Mouse (Mus musculus) megakaryocyte, embryonic 14.5 days (primary cell): ENCODE measurements at regions not wholly inside any gene's neighbourhood (a gene's known extent, or its start where the extent isn't known, plus 50 kb on each side); places are given as distances from the start of the nearest gene placed in this dataset.
A peak's percentile ranks its signal among the peaks of the same experiment; 100 is the strongest.
"Not testable (repeated sequence)": the region's sequence is repeated elsewhere in the genome, so short reads cannot be mapped to it uniquely, and the experiment has no call there.

Experiments
- H3K27me3 ChIP-seq: replicated peaks from 2 replicates; pipeline ENCODE3; 2012; ENCODE audit warnings: inconsistent platforms
- H3K36me3 ChIP-seq: replicated peaks from 2 replicates; pipeline ENCODE3; 2012; ENCODE audit warnings: low read length, inconsistent platforms, mixed read lengths
- H3K4me1 ChIP-seq: 2 replicates; pipeline ENCODE4 v1.6.1; 2012; ENCODE audit warnings: inconsistent platforms
- H3K4me3 ChIP-seq: replicated peaks from 2 replicates; pipeline ENCODE3; 2012; ENCODE audit warnings: moderate library complexity, mild to moderate bottlenecking, inconsistent platforms
- H3K9me3 ChIP-seq: 2 replicates; pipeline ENCODE4 v1.6.1; 2012; ENCODE audit warnings: inconsistent platforms
- FLI1 ChIP-seq: IDR thresholded peaks from 2 replicates; pipeline ENCODE4 v1.6.1; 2012; ENCODE audit warnings: low read length, inconsistent platforms, mixed read lengths
- GATA1 ChIP-seq: IDR thresholded peaks from 3 replicates; pipeline ENCODE4 v1.6.1; 2012; ENCODE audit warnings: mixed read lengths, low read length, inconsistent platforms, borderline replicate concordance

GRCm38 (mm10) chr1:184182163-184182562, 148.1 kb upstream of the 1700056E22Rik start:
- peaks cover 9% of the 10 kb centered on the region for H3K27me3 ChIP-seq
- H3K9me3 ChIP-seq, result 0 out of 2 replicates have a peak, but pooled peaks cover 3% of the 10 kb centered on the region
- TF ChIP-seq GATA1 (no peak), FLI1 (no peak)
- H3K36me3 ChIP-seq, result no peaks in the 10 kb centered on the region
- H3K4me1 ChIP-seq, result peaks cover 15% of the 10 kb centered on the region
- no peak overlapping the region for H3K4me3 ChIP-seq

- not testable (repeated sequence) for H3K9me3 ChIP-seq
These were observed 140.3 kb upstream of the 1700056E22Rik start for GRCm38 (mm10) chr1:184174416-184174815.

GRCm38 (mm10) chr1:184173739-184174138, 139.6 kb upstream of the 1700056E22Rik start:
- Histone ChIP-seq H3K36me3 (no peaks in the 10 kb centered on the region), H3K4me3 (peak overlapping the region; percentile 14), H3K4me1 (peaks cover 19% of the 10 kb centered on the region), H3K9me3 (no peaks in the 10 kb centered on the region), H3K27me3 (peaks cover 8% of the 10 kb centered on the region)
- TF ChIP-seq GATA1 (no peak), FLI1 (no peak)

More at GRCm38 (mm10) chr1:184174416-184174815, 140.3 kb upstream of the 1700056E22Rik start:
- not testable (repeated sequence) for H3K36me3 ChIP-seq, H3K4me3 ChIP-seq, H3K27me3 ChIP-seq
- H3K4me1 ChIP-seq, result peaks cover 25% of the 10 kb centered on the region

DNA sequence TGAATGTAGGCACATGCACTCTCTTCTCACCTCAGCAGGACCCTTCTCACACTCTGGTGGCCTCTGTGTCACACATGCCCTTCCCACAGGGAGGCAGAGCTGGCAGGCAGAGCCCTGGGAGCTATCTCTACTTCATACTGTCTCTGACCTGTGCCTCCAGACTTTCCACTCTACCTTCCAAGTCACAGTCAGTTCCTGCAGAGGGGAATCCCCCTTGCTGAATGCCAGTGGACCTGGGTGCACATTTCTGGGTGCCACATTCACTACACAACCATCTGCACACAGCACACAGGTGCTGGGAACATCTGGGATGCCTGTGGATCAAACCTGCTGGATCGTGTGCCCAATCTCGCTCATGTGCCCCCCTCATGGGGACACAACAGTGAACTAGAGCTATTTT, 138.9 kb upstream of the 1700056E22Rik start:
- Histone ChIP-seq H3K27me3 (peaks cover 5% of the 10 kb centered on the region), H3K9me3 (no peaks in the 10 kb centered on the region)
- TF ChIP-seq FLI1, result no peak
- TF ChIP-seq GATA1, result no peak

DNA sequence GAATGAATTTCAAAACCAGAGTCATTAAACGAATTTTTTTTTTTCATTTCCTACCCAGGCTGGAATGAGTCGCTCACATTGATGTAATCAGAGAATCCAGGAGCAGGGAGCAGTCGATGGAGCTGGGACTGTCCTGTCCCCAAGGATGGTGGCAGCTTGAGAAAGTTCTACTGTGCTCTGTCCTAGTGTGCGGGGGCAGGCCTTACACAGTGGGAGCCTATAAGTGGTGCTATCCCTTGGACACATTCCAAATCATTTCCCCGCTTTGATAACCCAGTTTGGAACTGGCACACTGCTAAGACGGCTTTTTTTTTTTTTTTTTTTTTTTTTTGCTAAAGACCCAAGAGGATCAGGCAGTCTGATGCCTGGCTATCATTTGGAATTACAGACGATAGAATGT, 137.5 kb upstream of the 1700056E22Rik start:
- no peak overlapping the region for H3K4me3 ChIP-seq
- no peaks in the 10 kb centered on the region for H3K9me3 ChIP-seq
- H3K27me3 ChIP-seq, result peaks cover 2% of the 10 kb centered on the region
- TF ChIP-seq FLI1, result no peak
- TF ChIP-seq GATA1, result no peak
- H3K36me3 ChIP-seq, result no peaks in the 10 kb centered on the region
- peaks cover 24% of the 10 kb centered on the region for H3K4me1 ChIP-seq

More for the DNA sequence above, 138.9 kb upstream of the 1700056E22Rik start:
- Histone ChIP-seq H3K4me3 (no peak overlapping the region), H3K4me1 (peaks cover 19% of the 10 kb centered on the region), H3K36me3 (no peaks in the 10 kb centered on the region)

- Histone ChIP-seq H3K4me3 (peak overlapping the region; percentile 16), H3K36me3 (no peaks in the 10 kb centered on the region), H3K4me1 (peaks cover 27% of the 10 kb centered on the region), H3K9me3 (peaks cover 2% of the 10 kb centered on the region), H3K27me3 (peaks cover 2% of the 10 kb centered on the region)
- TF ChIP-seq GATA1, result no peak
- no peak for TF ChIP-seq FLI1
These were observed 136.8 kb upstream of the 1700056E22Rik start for GRCm38 (mm10) chr1:184170926-184171325.

DNA sequence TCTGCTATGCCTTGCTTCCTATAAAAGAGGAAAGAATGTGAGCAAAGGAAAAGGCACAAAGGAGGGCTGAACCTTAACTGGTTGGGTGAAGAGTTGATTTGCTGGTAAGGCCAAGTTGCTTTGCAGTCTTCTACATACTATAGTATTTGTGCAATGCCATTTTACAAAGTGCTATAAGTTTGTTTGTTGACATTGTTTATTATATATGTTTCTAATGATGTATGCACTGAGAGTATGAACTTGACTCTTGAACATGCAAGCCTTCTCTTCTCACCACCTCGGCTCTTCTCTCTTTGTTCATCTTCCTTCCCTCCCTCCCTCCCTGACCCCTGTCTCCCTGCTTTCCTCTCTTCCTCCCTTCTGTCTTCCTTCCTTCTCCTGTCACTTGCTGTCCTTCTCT, 135.9 kb upstream of the 1700056E22Rik start:
- H3K9me3 ChIP-seq, result peaks cover 8% of the 10 kb centered on the region
- peaks cover 2% of the 10 kb centered on the region for H3K27me3 ChIP-seq
- H3K36me3 ChIP-seq, result no peaks in the 10 kb centered on the region
- H3K4me3 ChIP-seq, result no peak overlapping the region
- TF ChIP-seq FLI1 (no peak), GATA1 (no peak)
- H3K4me1 ChIP-seq, result peaks cover 23% of the 10 kb centered on the region

DNA sequence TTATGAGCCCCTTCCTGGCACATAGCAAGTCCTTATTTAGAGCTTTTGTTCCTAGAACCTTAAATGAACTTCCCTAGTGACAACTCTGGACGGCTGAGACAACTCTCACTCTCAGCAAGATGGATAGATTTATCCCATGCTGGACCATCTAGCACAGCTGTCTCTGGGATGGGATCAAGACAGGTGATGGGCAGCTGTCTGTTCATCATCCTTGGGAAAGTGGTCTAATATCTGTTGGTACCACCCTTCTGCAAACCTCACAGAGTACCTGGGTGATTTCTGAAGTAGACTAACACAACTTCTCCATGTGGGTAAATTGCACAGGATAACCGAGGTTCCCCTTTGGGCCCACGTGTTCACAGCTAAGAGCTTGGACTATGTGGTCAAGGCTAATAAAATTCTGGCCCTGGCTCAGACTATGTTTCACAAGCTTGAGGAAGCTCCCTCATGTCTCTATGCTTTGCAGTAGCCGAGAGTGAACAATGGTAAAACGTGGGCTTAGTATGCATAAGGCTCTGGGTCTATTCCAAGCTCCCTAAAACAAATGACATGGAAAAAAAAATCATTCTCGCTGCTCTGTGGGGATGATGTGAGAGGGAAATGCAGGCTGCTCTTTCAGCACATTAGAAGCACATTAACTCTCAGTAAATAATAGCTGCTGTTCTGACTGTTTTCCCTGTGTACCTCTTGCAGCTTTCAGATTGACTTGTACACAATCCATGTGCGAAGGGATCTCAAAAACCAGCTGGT, 135.1 kb upstream of the 1700056E22Rik start:
- Histone ChIP-seq H3K4me3 (no peak overlapping the region), H3K4me1 (peaks cover 23% of the 10 kb centered on the region), H3K27me3 (peaks cover 2% of the 10 kb centered on the region), H3K9me3 (peaks cover 8% of the 10 kb centered on the region), H3K36me3 (no peaks in the 10 kb centered on the region)
- TF ChIP-seq FLI1, result no peak
- TF ChIP-seq GATA1, result no peak

- no peak for TF ChIP-seq GATA1
- no peak for TF ChIP-seq FLI1
- peaks cover 21% of the 10 kb centered on the region for H3K4me1 ChIP-seq
These were observed 132.8 kb upstream of the 1700056E22Rik start for GRCm38 (mm10) chr1:184166951-184167350.

GRCm38 (mm10) chr1:184162526-184162925, 128.4 kb upstream of the 1700056E22Rik start:
- not testable (repeated sequence) for H3K4me3 ChIP-seq

More at GRCm38 (mm10) chr1:184166951-184167350, 132.8 kb upstream of the 1700056E22Rik start:
- H3K27me3 ChIP-seq, result no peaks in the 10 kb centered on the region
- H3K36me3 ChIP-seq, result no peaks in the 10 kb centered on the region
- H3K4me3 ChIP-seq, result no peak overlapping the region
- peaks cover 8% of the 10 kb centered on the region for H3K9me3 ChIP-seq

More at GRCm38 (mm10) chr1:184162526-184162925, 128.4 kb upstream of the 1700056E22Rik start:
- H3K9me3 ChIP-seq, result peaks cover 13% of the 10 kb centered on the region
- not testable (repeated sequence) for H3K27me3 ChIP-seq, H3K36me3 ChIP-seq
- peaks cover 21% of the 10 kb centered on the region for H3K4me1 ChIP-seq
